Mouse (Mus musculus) brain, embryonic 14.5 days (tissue): Measurements from ENCODE around the gene Krt90.

Experiments
- CTCF ChIP-seq: fragments of 200-500 bp; IDR thresholded peaks from 2 replicates; pipeline ENCODE4 v1.5.1; 2012; ENCODE audit warnings: inconsistent platforms, mild to moderate bottlenecking, moderate library complexity, borderline replicate concordance; ENCODE audit not compliant: insufficient read depth, insufficient read length; ENCODE audit errors: extremely low read depth
- POLR2A ChIP-seq: fragments of 200-500 bp; IDR thresholded peaks from 2 replicates; pipeline ENCODE4 v1.6.1; 2012; ENCODE audit warnings: mild to moderate bottlenecking, inconsistent platforms, borderline replicate concordance; ENCODE audit not compliant: poor library complexity, insufficient read depth, insufficient read length, severe bottlenecking; ENCODE audit errors: extremely low read depth

GRCm38 (mm10) chr15:101588216-101588615 lies 25.5 kb upstream of the Krt90 start:
- TF ChIP-seq POLR2A (no peak), CTCF (peak; percentile 26; the same call in 1 of the 2 replicates)
